Mouse (Mus musculus): Measurements from ENCODE around the gene Ppef1.

The Ppef1 gene

DNA sequence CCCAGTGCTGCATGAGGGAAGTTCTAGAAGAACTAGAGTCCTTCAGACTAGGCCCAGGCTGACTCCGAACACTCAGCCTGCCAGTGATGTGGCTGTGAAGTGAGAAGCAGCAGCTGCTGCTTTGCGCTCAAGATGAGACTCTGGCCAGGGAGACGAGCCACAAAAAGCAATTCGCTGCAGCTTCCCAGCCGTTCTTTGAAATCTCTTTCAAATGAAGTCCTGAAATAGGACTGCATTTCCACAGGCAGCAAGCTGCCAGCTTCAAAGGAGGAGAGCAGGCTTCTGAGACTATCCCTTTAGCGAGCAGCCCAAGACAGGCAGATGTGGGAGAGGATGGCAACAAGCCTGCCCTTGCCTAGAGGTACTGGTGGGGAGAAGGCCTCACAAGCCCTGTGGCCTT lies 142.6 kb downstream of the Ppef1 start:
- DNase-seq: no peak

DNA sequence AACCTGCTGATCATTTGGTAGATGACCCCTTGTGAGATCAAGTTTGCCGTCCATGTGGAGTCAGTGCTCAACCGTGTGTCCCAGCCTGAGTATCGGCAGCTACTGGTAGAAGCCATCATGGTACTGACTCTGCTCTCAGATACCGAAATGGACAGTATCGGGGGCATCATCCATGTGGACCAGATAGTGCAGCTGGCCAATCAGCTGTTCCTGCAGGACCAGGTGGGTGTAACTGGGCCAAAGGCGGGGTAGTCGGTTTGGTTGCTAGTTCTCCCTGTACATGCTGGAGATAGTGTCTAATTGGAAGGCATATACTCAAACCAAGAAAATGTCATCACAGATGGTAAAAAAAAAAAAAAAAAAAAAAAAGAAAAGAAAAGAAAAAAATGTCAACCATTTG lies 145.4 kb downstream of the Ppef1 start:
- DNase-seq: no peak

DNA sequence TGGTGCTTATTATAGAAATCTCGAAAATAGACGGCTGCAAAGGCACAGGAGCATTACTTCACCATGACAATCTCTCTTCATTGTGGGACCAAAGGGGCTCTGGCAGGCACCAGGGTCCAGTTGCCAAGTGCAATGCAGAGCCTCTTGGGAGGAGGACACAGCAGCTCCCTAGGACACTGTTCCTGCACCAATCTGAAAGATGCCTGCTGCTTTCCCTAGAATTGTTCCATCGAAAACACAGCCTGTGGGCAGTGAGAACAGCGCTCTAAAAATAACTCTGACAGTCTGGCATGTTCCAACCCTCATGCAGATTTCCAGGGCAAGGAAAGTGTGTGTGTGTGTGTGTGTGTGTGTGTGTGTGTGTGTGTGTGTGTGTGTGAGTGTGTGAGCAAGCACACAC lies 147.0 kb downstream of the Ppef1 start:
- DNase-seq: no peak

DNA sequence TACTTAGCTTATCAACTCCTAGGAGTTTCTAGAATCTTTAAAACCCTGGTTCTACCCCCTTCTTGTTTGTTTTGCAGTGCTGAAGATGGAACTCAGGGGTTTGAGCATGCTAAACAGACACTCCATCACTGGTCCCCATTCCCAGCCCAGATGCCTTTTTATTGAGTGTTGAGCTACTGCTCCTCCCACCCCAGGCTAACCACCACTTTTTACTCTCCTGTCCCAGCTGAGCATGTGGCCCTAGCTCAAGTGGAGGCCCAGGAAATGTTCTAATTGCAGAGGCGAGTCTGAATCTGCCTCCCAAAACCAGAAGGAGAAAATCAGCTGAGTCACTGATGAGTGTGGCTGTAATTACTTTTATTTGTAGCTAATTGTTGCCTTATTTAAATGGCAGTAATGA lies 150.5 kb downstream of the Ppef1 start:
- no peak for DNase-seq

DNA sequence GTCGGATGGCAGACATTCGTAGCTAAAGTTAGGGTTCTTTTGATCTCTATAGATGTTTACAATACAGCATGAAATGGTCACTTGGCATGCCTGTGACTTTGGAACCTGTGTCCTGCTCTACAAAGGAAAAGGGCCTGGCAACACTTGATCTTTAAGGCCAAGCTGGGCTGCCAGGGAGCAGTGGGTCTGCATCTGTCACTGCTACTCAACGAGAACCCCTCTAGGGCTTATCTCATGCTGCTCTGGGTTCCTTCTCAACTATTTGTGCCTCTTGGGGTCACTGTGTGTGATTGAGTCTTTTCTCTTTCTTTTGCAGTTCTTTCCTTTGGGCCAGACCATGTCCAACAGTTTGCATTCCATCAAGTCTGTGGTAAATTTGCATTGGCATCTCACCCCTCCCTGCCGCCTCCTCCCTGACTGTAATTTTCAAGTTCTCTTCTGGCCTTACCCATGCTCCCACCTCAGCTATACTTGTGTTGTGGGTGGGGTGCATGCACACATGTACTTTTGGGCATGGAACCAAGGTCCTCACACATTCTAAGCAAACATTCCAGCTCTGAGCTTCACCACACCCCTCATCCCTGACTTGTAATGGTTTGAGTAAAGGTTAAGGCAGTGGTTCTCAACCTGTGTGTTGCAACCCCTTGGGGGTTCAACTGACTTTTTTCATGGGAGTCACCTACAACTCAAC lies 151.3 kb downstream of the Ppef1 start:
- no peak for DNase-seq

DNA sequence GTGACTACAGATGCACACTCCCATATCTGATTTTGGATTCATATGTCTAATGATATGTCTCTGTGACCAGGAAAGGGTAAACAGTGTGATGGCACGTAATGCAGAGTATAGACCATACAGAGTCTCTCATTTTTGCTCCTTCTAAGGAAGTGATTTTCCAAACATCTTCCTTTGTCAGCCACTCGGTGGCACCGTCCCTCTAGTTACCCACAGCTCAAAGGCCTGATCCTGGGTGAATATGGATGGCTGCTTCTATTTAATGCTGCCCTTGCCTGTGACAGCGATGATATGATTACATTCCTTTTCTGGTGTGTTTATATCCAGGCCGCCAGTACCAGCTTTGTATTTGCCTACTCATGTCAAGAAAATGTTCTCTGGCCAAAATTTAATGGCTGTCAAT lies 152.0 kb downstream of the Ppef1 start:
- no peak for DNase-seq

All from kidney, adult 11 months (tissue).